Mouse (Mus musculus) frontal cortex, postnatal 14 days (tissue): ENCODE data around the gene R3hcc1l.

Experiments
- DNase-seq, 2 experiments: peaks; one replicate each; pipeline ENCODE4 v3.0.0; 2022; ENCODE audit warnings: low spot score in 2 of 2

R3hcc1l gene

DNA sequence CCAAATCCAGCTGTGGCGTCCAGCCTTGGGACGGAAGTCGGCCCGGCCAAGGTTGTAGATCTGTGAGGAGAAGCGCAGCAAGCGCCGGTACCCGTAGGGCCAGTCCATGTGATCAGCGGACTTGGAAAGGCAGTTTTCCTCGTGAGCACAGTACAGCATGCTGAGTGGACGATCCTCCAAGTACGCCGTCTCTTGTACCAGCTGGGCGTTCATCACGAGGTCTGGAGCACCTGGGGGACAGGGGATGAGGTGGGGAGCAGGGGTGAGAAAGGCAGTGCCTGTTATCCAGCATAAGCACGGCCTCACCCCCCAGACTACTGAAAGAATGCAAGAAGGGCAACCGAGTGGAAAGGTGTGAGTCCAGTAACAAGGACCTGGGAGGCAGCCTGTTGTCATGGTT, 81.3 kb downstream of the R3hcc1l start:
- no peak for DNase-seq

- no peak for DNase-seq
These were observed 82.0 kb downstream of the R3hcc1l start for GRCm38 (mm10) chr19:42600591-42600990.

DNA sequence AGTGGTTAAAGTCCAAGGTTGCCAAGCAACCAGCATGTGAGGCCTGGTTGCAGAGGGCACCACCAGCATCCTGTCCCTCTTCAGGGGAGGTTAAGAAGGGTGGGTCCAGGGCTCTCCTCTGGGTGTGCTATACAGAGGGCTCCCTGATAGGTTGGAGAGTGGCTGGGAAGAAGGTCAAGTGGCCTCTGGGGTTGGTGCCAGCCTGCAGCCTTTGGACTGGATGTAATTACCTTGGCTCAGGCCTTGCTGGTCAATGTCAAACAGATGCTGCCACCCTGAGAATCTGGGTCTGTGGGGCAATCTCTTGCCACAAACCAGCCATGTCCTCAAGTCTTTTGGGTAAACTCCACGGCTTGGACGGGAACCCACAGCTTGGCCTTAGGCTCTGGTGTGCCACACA, 82.9 kb downstream of the R3hcc1l start:
- DNase-seq, result no peak

DNA sequence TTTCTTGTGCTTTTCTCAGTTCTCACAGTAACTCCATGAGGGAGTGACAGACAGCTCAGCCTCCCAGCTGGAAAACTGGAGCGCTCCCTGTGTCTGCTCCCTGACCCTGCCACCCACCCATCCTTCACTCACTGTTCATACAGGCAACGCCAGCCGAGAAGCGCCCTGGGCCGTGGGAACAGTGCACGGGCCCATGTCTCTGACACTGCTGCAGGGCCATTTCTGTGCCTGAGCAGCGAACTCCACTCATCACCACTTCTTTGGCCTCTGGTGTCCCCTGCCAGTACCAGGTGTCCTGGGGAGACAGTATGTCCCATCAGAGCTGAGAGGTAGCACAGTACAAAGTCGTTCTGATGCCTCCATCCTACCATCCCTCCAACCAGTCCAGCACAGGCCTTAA, 83.5 kb downstream of the R3hcc1l start:
- no peak for DNase-seq

GRCm38 (mm10) chr19:42602576-42602975, 84.0 kb downstream of the R3hcc1l start:
- DNase-seq, result no peak

GRCm38 (mm10) chr19:42608082-42608481, 89.5 kb downstream of the R3hcc1l start:
- no peak for DNase-seq

DNA sequence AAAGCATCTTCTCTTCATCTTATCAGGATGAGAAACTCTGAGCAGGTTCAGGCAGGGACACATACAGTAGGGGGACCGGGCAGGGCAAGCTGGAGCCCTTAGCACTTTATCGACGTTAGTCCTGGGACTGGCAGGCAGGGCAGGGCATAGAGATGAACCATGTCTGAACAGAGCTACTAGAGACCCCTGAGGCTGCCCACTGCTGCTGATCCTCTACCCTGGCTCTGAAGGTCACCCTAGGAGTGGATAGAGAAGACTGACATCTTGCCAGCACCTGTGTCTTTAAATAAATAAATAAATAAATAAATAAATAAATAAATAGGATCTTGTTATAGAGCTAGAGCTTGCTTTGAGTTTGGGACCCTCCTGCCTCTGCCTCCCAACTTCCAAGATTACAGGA, 91.2 kb downstream of the R3hcc1l start:
- no peak for DNase-seq

DNA sequence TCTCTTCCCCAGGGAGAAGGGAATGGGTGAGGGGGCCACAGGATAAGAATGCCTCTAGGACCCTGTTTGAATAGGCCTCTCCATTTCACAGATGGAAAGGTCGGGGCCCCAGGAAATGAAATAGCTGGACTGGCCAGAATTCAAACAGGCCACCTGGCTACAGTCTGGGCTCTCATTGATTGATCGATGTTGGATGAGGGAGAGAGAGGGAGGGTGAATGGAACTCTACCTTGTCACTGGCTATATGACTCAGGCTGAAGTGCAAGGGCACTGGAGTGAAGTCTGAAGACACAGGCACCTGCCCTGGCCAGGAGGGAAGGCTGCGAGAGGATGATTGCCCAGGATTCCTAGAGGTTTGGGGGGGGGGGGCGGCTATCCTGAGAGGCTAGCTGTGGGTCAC, 93.2 kb downstream of the R3hcc1l start:
- DNase-seq, result no peak

GRCm38 (mm10) chr19:42612654-42613053, 94.1 kb downstream of the R3hcc1l start, which contains the start of gene Loxl4:
Gene Loxl4, minus strand, starts transcription at chr19:42612813.
- no peak for DNase-seq

DNA sequence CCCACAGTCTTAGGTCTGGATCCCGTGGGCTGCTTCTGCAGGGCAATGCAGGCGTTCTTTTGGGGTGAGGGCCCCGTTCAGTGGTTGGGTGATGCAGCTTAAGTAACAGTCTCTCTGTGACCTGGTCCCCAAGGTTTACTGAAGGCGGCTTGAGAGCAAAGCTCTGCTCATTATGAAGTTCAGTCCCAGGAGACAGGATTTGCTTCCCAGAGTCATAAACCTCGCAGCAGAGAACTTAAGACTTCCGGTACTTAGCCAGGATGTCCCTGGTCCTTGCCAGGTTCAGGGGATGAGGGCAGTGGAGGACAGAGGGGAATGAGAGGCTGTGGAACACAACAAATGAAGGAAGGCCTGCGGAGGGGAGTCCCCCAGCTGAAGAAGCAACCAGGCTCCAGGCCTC, 94.6 kb downstream of the R3hcc1l start:
- DNase-seq, result no peak

- no peak for DNase-seq
These were observed 95.2 kb downstream of the R3hcc1l start for GRCm38 (mm10) chr19:42613647-42614225.

GRCm38 (mm10) chr19:42628068-42628467, 109.5 kb downstream of the R3hcc1l start:
- DNase-seq, result no peak

GRCm38 (mm10) chr19:42631541-42631961, 113.0 kb downstream of the R3hcc1l start:
- no peak for DNase-seq

DNA sequence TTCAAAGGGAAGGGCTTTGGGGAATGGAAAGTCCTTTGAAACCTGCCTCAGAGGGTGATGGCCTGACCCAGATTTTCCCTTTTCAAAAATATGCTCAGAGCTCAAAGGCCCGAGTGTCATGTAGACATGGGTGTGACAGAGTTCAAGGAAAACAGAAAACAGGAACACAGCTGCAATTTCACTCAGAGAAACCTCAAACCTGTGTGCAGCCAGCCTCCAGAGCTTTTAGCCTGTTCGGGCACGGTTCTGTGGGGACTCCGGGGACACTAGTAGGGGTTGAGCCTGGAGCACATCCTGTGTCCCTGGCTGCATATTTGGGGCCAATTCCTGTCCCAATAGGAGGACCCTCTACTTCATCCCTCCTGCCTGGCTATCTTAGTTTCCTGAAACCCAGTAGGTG, 113.7 kb downstream of the R3hcc1l start:
- DNase-seq, result no peak

- DNase-seq, result no peak
These were observed 115.1 kb downstream of the R3hcc1l start for GRCm38 (mm10) chr19:42633650-42634049.

DNA sequence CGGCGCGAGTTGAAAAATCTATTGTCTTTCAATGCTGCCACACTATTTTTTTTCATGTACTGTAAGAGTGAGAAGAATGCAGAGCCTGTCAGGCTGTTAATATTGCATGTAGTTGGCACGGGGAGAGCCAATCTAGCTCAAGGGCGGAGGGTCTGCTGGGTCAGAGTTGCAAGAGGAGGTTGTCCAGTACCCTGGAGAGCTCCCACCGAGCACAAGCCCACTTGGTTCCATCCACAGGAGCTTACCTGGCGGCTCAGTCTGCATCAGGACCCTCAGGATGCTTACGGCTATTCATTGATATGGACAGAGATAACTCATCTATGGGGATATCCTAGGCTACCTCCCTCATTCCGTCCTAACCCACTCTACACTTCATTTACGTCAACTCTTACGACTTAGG, 118.1 kb downstream of the R3hcc1l start:
- DNase-seq, result no peak

- no peak for DNase-seq
These were observed 120.3 kb downstream of the R3hcc1l start for GRCm38 (mm10) chr19:42638604-42639481.

GRCm38 (mm10) chr19:42639544-42639943, 121.0 kb downstream of the R3hcc1l start:
- no peak for DNase-seq

GRCm38 (mm10) chr19:42640211-42640610, 121.7 kb downstream of the R3hcc1l start:
- no peak for DNase-seq
